Mouse (Mus musculus) C2C12 (cell line): Measurements from ENCODE around the gene Wscd1.

ENCODE experiments used
- CEBPB ChIP-seq: IDR thresholded peaks from one replicate; pipeline ENCODE4 v1.6.1; 2011; ENCODE audit warnings: low read depth, mild to moderate bottlenecking, control low read depth, moderate library complexity
- CTCF ChIP-seq: IDR thresholded peaks from one replicate; pipeline ENCODE4 v1.5.1; 2011; ENCODE audit not compliant: control insufficient read depth, insufficient read depth, insufficient read length
- MAX ChIP-seq: IDR thresholded peaks from one replicate; pipeline ENCODE4 v1.6.1; 2011; ENCODE audit warnings: mild to moderate bottlenecking, control low read depth
- USF1 ChIP-seq: IDR thresholded peaks from one replicate; pipeline ENCODE4 v1.6.1; 2011; ENCODE audit warnings: low read depth, mild to moderate bottlenecking, control low read depth, moderate library complexity

DNA sequence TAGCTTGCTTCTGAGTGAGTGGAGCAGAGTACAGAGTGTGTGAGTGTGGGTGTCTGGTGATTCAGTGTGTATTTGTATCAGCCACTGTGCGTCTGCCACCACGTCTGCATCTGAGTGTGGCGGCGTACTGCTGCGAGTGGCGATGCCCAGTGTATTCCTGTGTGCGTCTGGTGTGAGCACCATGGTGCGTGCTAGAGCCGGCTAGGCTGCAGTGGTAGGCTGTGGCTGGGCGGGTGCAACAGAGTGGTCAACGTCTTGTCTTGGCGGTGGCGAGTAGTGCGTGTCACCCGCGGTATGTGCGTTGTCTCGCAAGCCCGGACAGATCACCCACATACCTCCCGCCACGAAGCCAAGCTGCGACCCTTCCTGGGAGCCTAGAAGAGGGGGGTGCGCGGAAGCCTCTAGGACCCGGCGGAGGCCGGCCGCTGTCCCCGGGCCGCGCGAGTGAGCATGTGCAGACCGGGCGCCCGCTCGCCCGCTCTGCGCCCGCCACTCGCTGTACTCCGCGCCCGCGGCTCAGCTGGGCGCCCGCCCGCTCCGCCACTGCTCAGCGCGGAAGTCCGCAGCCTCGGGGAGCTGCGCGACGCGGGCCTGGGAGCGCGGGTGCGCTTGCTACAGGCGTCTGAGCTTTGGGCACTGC lies 934 bp downstream of the Wscd1 start:
- no peak for TF ChIP-seq CTCF
- no peak for TF ChIP-seq MAX
- no peak for TF ChIP-seq CEBPB
- TF ChIP-seq USF1 = no peak
